Mouse (Mus musculus) liver, embryonic 15.5 days (tissue): Measurements from ENCODE around the gene Fmnl3. TPM values are rescaled to one million over a fixed set of nuclear protein-coding genes. Genes with fewer than 3 reads are reported as not detected.

Source experiments
- ATAC-seq: fragments of 200-750 bp; cut with Nextera tagmentation; 2 replicates; pipeline ENCODE4 v1.8.0; 2017; ENCODE audit warnings: moderate number of reproducible peaks, mild to moderate bottlenecking, moderate library complexity; ENCODE audit not compliant: insufficient read depth
- H3K27ac ChIP-seq: fragments of 300-500 bp; sonication (generic); replicated peaks from 2 replicates; pipeline ENCODE4 v1.5.1; 2015; ENCODE audit warnings: mild to moderate bottlenecking, inconsistent platforms
- H3K27me3 ChIP-seq: fragments of 300-500 bp; sonication (generic); 2 replicates; pipeline ENCODE4 v1.6.1; 2015; ENCODE audit warnings: mild to moderate bottlenecking, inconsistent platforms
- H3K36me3 ChIP-seq: fragments of 300-500 bp; sonication (generic); replicated peaks from 2 replicates; pipeline ENCODE4 v1.6.1; 2015; ENCODE audit warnings: moderate library complexity, mild to moderate bottlenecking, inconsistent platforms
- H3K4me1 ChIP-seq: fragments of 300-500 bp; sonication (generic); replicated peaks from 2 replicates; pipeline ENCODE4 v1.6.1; 2015; ENCODE audit warnings: inconsistent platforms
- H3K4me2 ChIP-seq: fragments of 300-500 bp; sonication (generic); 2 replicates; pipeline ENCODE4 v1.6.1; 2015; ENCODE audit warnings: moderate library complexity, mild to moderate bottlenecking, inconsistent platforms
- H3K4me3 ChIP-seq: fragments of 300-500 bp; sonication (generic); replicated peaks from 2 replicates; pipeline ENCODE4 v1.5.1; 2015; ENCODE audit warnings: mild to moderate bottlenecking, inconsistent platforms
- H3K9ac ChIP-seq: fragments of 300-500 bp; sonication (generic); 2 replicates; pipeline ENCODE4 v1.6.1; 2015; ENCODE audit warnings: moderate library complexity, mild to moderate bottlenecking, inconsistent platforms
- H3K9me3 ChIP-seq: fragments of 300-500 bp; sonication (generic); replicated peaks from 2 replicates; pipeline ENCODE4 v1.6.1; 2016; ENCODE audit warnings: inconsistent platforms
- WGBS: fragments of 180-500 bp; shearing (Covaris S2); methylation state at CpG from one replicate; pipeline ENCODE4 v1.1.7; 2015; ENCODE audit warnings: mixed read lengths; ENCODE audit not compliant: insufficient replicate concordance; 5-methylcytosine and 5-hydroxymethylcytosine counted together
- polyA plus RNA-seq: library from polyadenylated mRNA; unstranded; fragments of >200 nt; fragmentation: Nextera tagmentation; extraction: Ambion mirVana; gene quantifications from 2 replicates; pipeline ENCODE4 v1.2.1, GENCODE M21; 2015

Fmnl3 gene
- polyA plus RNA-seq, 1 experiment from 2014 or later = 3.5 TPM

DNA sequence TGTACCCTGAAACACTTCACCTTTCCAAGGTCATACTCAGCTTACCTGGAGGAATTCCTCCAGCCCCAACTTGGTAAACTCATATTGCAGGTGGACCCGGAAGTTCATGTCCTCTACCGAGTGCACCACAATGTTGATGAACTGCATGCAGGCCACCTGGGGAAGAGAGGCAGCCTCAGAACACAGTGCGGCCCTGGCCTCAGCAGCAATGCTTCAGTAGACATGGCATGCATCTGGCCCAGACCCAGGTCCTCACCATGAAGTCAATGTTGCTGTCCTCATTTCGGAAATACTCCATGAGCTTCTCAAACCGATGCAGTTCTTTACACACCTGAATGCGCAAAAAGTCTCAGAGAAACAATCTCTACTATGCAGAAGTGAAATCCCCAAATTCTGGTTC lies 44.7 kb downstream of the Fmnl3 start:
- Histone ChIP-seq H3K4me1 (peaks cover 6% of the 10 kb centered on the region; the same call in 1 of the 2 replicates), H3K4me3 (no peak overlapping the region), H3K27ac (no peak overlapping the region), H3K36me3 (peaks cover 17% of the 10 kb centered on the region), H3K9ac (no peak overlapping the region), H3K27me3 (no peaks in the 10 kb centered on the region), H3K9me3 (no peaks in the 10 kb centered on the region), H3K4me2 (no peak overlapping the region)
- ATAC-seq = no peak
- WGBS = 74% methylated on average over 6 of the region's 6 CpGs

DNA sequence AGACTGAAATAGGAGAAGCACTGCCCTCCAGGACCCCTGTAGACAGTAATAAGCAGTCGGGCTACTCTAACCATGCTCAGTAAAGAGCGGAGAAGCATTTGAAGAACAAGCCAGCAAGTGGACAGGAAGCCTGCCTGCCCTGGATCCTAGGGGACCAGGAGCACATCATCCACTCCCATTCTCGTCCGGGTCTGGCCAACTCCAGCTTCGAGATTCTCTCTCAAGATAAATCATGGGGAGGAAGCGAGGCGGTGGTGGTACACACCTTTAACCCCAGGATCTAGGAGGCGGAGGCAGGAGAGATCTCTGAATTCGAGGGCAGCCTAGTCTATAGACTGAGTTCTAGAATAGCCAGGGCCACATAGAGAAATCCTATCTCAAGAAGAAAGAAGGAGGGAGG lies 46.1 kb downstream of the Fmnl3 start:
- 68% methylated on average over 9 of the region's 9 CpGs for WGBS
- Histone ChIP-seq H3K36me3 (peaks cover 18% of the 10 kb centered on the region), H3K4me3 (no peak overlapping the region)

DNA sequence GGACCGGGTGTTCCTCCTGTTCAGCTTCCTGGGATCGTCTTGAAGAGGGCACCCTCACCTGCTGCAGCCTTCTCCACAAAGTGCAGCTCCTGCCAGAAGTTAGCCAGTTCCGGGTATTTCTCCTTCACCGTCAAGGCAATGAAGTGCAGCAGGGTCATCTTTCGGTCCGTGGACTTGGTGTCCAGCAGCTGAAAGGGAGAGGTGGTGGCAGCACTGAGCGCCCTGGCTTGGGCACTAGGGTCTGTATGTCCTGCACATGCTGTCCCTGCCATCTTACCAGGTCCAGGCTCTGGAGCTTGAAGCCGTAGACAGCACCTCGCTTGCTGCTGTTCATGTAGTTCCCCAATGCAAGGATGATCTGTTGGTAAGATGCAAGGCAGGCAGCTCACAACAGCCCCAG lies 49.3 kb downstream of the Fmnl3 start:
- H3K36me3 ChIP-seq = peaks cover 25% of the 10 kb centered on the region

More for the DNA sequence above, 46.1 kb downstream of the Fmnl3 start:
- Histone ChIP-seq H3K4me2 (no peak overlapping the region), H3K27me3 (no peaks in the 10 kb centered on the region), H3K27ac (no peak overlapping the region), H3K4me1 (no peaks in the 10 kb centered on the region), H3K9me3 (no peaks in the 10 kb centered on the region), H3K9ac (no peak overlapping the region)
- ATAC-seq = no peak

DNA sequence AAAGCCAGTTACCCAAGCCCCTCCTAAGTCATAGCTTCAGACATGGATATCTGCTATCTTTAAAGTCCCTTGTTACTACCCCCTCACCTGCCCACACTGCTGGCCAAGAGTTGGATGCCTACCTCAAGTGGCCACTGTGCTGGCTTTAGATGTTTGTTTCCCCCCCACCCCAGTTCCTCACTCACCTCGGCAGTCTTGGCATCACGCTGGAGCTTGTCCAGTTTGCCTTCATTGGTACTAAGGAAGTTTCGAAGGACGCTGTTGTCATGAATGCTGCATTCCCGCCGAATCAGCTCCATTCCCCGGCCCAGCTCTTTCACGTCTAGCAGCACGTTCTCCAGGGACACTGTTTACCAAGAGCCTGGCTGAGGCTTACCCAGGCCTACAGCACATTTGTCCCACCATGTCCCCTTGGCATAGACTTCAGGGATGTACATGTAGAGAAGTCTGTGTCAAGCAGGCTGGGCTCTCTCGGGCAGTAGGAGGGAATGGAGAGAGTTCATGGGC lies 50.1 kb downstream of the Fmnl3 start:
- ATAC-seq = no peak
- Histone ChIP-seq H3K27ac (no peak overlapping the region), H3K36me3 (peaks cover 25% of the 10 kb centered on the region)

More for the DNA sequence above, 49.3 kb downstream of the Fmnl3 start:
- 72% methylated on average over 9 of the region's 9 CpGs for WGBS
- no peak overlapping the region for H3K4me2 ChIP-seq
- no peak for ATAC-seq
- no peaks in the 10 kb centered on the region for H3K27me3 ChIP-seq
- H3K4me3 ChIP-seq = no peak overlapping the region
- no peak overlapping the region for H3K27ac ChIP-seq
- H3K9ac ChIP-seq = no peak overlapping the region
- H3K9me3 ChIP-seq = no peaks in the 10 kb centered on the region
- H3K4me1 ChIP-seq = peaks cover 7% of the 10 kb centered on the region; the same call in 1 of the 2 replicates

DNA sequence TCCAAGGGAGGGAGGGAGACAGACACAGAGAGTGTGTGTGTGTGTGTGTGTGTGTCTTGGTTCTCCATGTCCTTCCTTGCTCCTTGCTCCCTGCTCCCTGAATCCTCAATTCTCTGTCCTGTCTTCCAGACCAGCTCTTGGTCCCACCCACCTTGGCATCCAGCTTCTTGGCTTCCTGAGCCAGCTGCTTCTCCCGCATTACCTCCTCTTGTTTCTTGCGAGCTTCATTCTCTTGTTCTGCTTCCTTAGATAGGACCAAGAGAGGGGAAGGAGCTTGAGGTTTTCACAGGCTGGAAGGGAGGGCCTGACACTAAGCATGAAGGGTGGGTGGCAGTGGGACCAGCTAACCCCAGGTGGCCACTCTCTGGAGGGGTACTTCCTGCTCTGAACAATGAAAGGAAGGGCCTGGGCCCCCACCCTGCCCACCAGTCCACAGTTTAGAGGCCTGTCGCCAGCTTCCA lies 50.8 kb downstream of the Fmnl3 start:
- no peak overlapping the region for H3K27ac ChIP-seq
- peaks cover 22% of the 10 kb centered on the region for H3K36me3 ChIP-seq
- H3K4me3 ChIP-seq = no peak overlapping the region
- no peak overlapping the region for H3K9ac ChIP-seq
- no peaks in the 10 kb centered on the region for H3K9me3 ChIP-seq
- no peaks in the 10 kb centered on the region for H3K27me3 ChIP-seq
- ATAC-seq = no peak
- H3K4me1 ChIP-seq = peaks cover 7% of the 10 kb centered on the region; the same call in 1 of the 2 replicates
- H3K4me2 ChIP-seq = no peak overlapping the region
- 41% methylated on average over 3 of the region's 3 CpGs for WGBS

More for the DNA sequence above, 50.1 kb downstream of the Fmnl3 start:
- H3K4me2 ChIP-seq = no peak overlapping the region
- WGBS = 72% methylated on average over 10 of the region's 10 CpGs
- H3K4me3 ChIP-seq = no peak overlapping the region
- H3K4me1 ChIP-seq = peaks cover 7% of the 10 kb centered on the region; the same call in 1 of the 2 replicates
- no peak overlapping the region for H3K9ac ChIP-seq
- H3K9me3 ChIP-seq = no peaks in the 10 kb centered on the region
- H3K27me3 ChIP-seq = no peaks in the 10 kb centered on the region

DNA sequence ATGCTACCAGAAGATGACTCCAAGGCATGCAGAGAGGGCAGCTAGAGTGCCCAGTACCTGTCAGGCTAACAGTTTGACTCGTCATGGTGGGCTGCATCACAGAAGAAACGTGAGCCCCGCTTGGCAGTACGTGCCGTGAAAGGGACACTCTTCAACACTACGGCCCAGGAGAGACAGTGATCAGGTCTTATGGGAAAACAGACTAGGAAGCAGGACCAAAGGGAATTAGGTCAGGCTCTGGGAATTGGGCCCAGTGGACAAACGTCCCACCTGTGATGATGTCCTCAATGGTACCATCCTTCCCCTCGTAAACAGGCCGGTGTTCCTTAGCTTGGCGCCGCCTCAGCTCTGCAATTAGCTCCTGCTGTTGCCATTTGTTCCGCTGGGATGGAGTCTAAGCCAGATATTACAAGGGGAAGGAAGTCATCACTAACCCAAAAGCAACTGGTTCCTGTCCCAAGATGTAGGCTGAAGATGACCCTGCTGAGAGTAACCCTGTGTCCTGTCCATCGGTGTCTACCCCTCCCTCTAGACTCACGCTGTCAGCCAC lies 51.3 kb downstream of the Fmnl3 start:
- Histone ChIP-seq H3K4me2 (no peak overlapping the region), H3K4me1 (peaks cover 7% of the 10 kb centered on the region; the same call in 1 of the 2 replicates), H3K27me3 (no peaks in the 10 kb centered on the region), H3K9ac (no peak overlapping the region), H3K4me3 (no peak overlapping the region), H3K9me3 (no peaks in the 10 kb centered on the region), H3K36me3 (peaks cover 22% of the 10 kb centered on the region), H3K27ac (no peak overlapping the region)
- WGBS = 65% methylated on average over 14 of the region's 14 CpGs
- ATAC-seq = no peak

DNA sequence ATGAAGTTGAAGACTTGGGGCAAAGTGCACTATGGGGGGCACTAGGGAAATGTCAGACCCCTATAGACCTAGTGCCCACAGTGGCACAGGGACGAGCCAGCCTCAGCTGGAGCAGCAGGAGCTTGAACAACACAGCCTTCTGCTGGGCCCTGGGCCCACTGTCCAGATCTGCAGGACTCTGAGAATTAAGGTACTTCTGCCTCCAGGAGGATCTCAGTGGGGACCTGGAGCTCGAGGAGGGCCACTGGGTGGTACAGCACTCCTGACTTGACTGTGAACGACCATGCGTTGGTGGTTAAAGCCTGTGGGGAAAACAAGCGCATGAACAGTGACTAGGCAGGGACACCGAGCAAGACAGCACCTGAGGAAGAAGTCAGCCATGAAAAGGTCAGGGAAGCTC lies 52.2 kb downstream of the Fmnl3 start:
- no peak overlapping the region for H3K4me2 ChIP-seq
- peaks cover 7% of the 10 kb centered on the region; the same call in 1 of the 2 replicates for H3K4me1 ChIP-seq
- WGBS = 67% methylated on average over 6 of the region's 6 CpGs
- no peak overlapping the region for H3K9ac ChIP-seq
- H3K36me3 ChIP-seq = peaks cover 22% of the 10 kb centered on the region
- H3K27me3 ChIP-seq = no peaks in the 10 kb centered on the region
- H3K9me3 ChIP-seq = no peaks in the 10 kb centered on the region
- no peak overlapping the region for H3K4me3 ChIP-seq
- ATAC-seq = no peak
- H3K27ac ChIP-seq = 0 out of 2 replicates have a peak overlapping the region, but pooled peaks have one; percentile 3

DNA sequence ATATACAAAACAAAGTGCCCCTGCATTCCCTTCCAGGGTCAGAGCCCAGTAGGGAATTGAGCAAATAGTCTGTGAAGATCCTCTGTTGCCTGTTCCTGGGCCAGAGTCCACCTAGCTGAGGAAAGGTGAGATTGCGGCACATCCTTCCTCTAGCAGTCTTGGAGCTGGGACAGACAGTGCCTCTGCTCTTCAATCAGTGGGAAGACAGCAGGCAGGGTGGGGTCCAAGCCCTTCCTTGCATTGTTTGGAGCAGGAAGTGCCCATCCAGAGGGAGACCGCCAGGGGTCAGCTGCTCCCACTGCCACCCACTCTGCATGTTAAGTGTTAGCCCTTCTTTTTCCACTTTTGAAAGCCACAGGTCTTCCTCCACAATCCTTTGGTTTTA lies 53.0 kb downstream of the Fmnl3 start:
- Histone ChIP-seq H3K9ac (no peak overlapping the region), H3K27me3 (no peaks in the 10 kb centered on the region), H3K4me3 (no peak overlapping the region), H3K4me1 (peaks cover 7% of the 10 kb centered on the region; the same call in 1 of the 2 replicates), H3K9me3 (no peaks in the 10 kb centered on the region), H3K36me3 (peaks cover 16% of the 10 kb centered on the region; the same call in 1 of the 2 replicates), H3K27ac (no peak overlapping the region), H3K4me2 (no peak overlapping the region)
- 58% methylated on average over 2 of the region's 2 CpGs for WGBS
- ATAC-seq = no peak

DNA sequence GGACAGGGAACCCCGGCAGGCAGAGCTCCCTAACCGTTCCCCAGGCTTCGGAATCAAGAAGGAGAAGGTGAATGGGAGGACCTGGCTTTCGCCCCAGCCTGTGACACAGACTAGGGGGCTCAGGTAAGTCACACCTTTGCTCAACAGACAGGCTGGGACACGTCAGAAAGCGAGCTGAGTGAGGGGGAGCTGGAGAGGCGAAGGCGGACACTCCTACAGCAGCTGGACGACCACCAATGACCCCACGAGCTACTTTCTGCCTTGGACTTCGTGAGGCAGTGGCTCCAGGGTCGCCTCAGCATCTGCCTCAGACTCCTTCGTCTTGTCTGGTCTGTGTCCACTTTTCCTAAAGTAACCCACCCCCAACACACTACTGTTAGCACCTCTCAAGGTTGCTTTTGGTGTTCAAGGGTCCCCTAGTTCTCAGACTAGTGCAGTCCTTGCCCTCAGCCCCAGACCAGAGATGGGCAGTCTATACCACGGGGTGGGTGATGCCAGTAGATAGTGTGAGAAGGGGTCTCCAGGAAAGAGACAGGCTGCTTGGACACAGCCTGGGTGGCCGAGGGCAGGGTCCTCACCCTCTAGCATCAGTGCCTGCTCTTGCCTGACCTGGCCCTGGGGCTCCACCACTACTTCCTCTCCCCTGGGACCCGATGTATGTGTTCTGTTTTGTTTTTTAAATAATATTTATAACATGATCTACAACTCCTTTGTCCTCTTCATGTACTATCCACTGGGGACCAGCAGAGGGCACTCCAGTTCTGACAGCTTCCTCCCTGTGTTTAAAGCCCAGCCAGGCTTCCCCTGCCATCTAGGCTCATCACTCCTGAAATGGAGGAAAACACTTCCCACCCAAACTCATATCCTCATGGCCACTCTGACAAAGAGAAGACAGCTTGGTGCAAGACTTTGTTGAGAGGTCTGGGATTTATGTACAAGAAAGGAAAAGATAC lies 53.7 kb downstream of the Fmnl3 start:
- Histone ChIP-seq H3K27me3 (no peaks in the 10 kb centered on the region), H3K4me3 (no peak overlapping the region), H3K36me3 (0 out of 2 replicates have a peak, but pooled peaks cover 12% of the 10 kb centered on the region), H3K9ac (no peak overlapping the region), H3K9me3 (no peaks in the 10 kb centered on the region), H3K4me2 (no peak overlapping the region), H3K27ac (no peak overlapping the region), H3K4me1 (peaks cover 7% of the 10 kb centered on the region; the same call in 1 of the 2 replicates)
- ATAC-seq = no peak
- 61% methylated on average over 16 of the region's 16 CpGs for WGBS

DNA sequence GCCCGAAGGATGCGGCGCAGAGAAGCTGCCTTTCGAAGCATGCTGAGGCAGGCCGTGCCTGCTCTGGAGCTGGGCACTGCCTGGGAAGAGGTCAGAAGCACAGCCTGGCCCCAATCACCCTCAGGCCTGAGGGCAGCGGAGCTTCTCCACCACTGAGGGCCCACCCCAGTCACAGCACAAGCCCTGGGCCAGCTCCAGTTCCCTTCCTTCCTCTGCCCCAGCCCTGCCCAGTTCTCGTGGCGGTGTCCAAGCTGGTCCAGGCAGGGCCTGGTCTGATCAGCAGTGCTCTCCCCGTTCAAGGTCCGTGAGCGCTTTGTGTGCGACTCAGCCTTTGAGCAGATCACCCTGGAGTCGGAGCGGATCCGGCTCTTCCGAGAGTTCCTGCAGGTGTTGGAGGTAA lies 55.4 kb downstream of the Fmnl3 start:
- Histone ChIP-seq H3K4me2 (no peak overlapping the region), H3K27me3 (no peaks in the 10 kb centered on the region), H3K9me3 (no peaks in the 10 kb centered on the region), H3K36me3 (peaks cover 8% of the 10 kb centered on the region; the same call in 1 of the 2 replicates), H3K27ac (no peak overlapping the region), H3K9ac (no peak overlapping the region), H3K4me1 (peaks cover 7% of the 10 kb centered on the region; the same call in 1 of the 2 replicates), H3K4me3 (no peak overlapping the region)
- 0 out of 2 replicates have a peak, but pooled peaks have one; percentile 12 for ATAC-seq
- WGBS = 84% methylated on average over 16 of the region's 16 CpGs

DNA sequence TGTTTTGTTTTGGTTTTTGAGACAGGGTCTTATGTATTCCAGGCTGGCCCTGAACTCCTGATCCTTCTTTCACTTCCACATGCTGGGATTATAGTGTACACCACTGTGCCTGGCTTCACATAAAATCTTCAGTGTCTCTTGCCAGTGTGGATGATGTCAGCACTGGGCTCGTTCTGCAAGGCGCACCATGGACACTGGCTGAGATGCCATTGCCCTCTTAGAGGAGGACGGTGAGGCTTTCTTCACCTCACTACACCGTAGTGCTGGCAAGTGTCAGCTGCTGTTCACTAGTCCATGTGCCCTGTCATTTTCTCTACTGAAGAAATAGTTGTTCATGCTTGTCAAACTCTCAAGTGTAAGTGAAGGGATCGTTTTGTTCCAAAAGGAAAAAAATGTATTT lies 59.7 kb downstream of the Fmnl3 start:
- Histone ChIP-seq H3K27ac (no peak overlapping the region), H3K4me1 (no peaks in the 10 kb centered on the region), H3K4me2 (no peak overlapping the region), H3K27me3 (no peaks in the 10 kb centered on the region), H3K4me3 (no peak overlapping the region), H3K36me3 (peaks cover 4% of the 10 kb centered on the region; the same call in 1 of the 2 replicates), H3K9ac (no peak overlapping the region), H3K9me3 (no peaks in the 10 kb centered on the region)
- no peak for ATAC-seq
- WGBS = 82% methylated on average over 5 of the region's 5 CpGs
